Mouse (Mus musculus): ENCODE measurements at regions not wholly inside any gene's neighbourhood (a gene's known extent, or its start where the extent isn't known, plus 50 kb on each side); places are given as distances from the start of the nearest gene placed in this dataset.

- ATAC-seq: no peak
- no peaks in the 10 kb centered on the region for H3K36me3 ChIP-seq
- H3K4me3 ChIP-seq (replicated peaks): no peak overlapping the region
- 77% methylated on average over 17 of the region's 17 CpGs for WGBS
- no peaks in the 10 kb centered on the region for H3K27me3 ChIP-seq (replicated peaks)
- H3K9me3 ChIP-seq: no peaks in the 10 kb centered on the region
- no peaks in the 10 kb centered on the region for H3K4me1 ChIP-seq (replicated peaks)
- H3K27ac ChIP-seq: no peak overlapping the region
- no peak overlapping the region for H3K9ac ChIP-seq
- H3K4me2 ChIP-seq (replicated peaks): no peak overlapping the region
These were observed 137.7 kb downstream of the Ipmk start for GRCm38 (mm10) chr10:71485063-71485762.

GRCm38 (mm10) chr10:71489791-71490190, 142.2 kb downstream of the Ipmk start:
- ATAC-seq: no peak
- no peak overlapping the region for H3K9ac ChIP-seq
- H3K36me3 ChIP-seq: no peaks in the 10 kb centered on the region
- no peak overlapping the region for H3K4me2 ChIP-seq (replicated peaks)
- H3K4me1 ChIP-seq (replicated peaks): no peaks in the 10 kb centered on the region
- 84% methylated on average over 7 of the region's 7 CpGs for WGBS
- no peak overlapping the region for H3K27ac ChIP-seq
- no peak overlapping the region for H3K4me3 ChIP-seq (replicated peaks)
- no peaks in the 10 kb centered on the region for H3K27me3 ChIP-seq (replicated peaks)
- H3K9me3 ChIP-seq: no peaks in the 10 kb centered on the region

GRCm38 (mm10) chr10:71502096-71502495, 154.5 kb downstream of the Ipmk start:
- Histone ChIP-seq H3K4me2 (replicated peaks) (no peak overlapping the region), H3K27me3 (replicated peaks) (no peaks in the 10 kb centered on the region), H3K9ac (no peak overlapping the region), H3K9me3 (no peaks in the 10 kb centered on the region), H3K36me3 (no peaks in the 10 kb centered on the region), H3K27ac (no peak overlapping the region), H3K4me3 (replicated peaks) (no peak overlapping the region), H3K4me1 (replicated peaks) (no peaks in the 10 kb centered on the region)
- ATAC-seq: no peak
- WGBS: 26% methylated on average over 4 of the region's 5 CpGs

- no peaks in the 10 kb centered on the region for H3K36me3 ChIP-seq
- WGBS: 81% methylated on average over 1 of the region's 1 CpGs
These were observed 156.7 kb downstream of the Ipmk start for GRCm38 (mm10) chr10:71504219-71504618.

GRCm38 (mm10) chr10:71525290-71525689, 177.7 kb downstream of the Ipmk start:
- no peak for ATAC-seq
- Histone ChIP-seq H3K27me3 (replicated peaks) (no peaks in the 10 kb centered on the region), H3K4me1 (replicated peaks) (no peaks in the 10 kb centered on the region), H3K36me3 (no peaks in the 10 kb centered on the region), H3K27ac (no peak overlapping the region), H3K4me2 (replicated peaks) (no peak overlapping the region), H3K9ac (no peak overlapping the region), H3K4me3 (replicated peaks) (no peak overlapping the region), H3K9me3 (no peaks in the 10 kb centered on the region)
- 74% methylated on average over 2 of the region's 2 CpGs for WGBS

More at GRCm38 (mm10) chr10:71504219-71504618, 156.7 kb downstream of the Ipmk start:
- Histone ChIP-seq H3K9me3 (no peaks in the 10 kb centered on the region), H3K27ac (no peak overlapping the region), H3K4me2 (replicated peaks) (no peak overlapping the region), H3K9ac (no peak overlapping the region), H3K27me3 (replicated peaks) (no peaks in the 10 kb centered on the region), H3K4me3 (replicated peaks) (no peak overlapping the region), H3K4me1 (replicated peaks) (no peaks in the 10 kb centered on the region)
- no peak for ATAC-seq

- 96% methylated on average over 2 of the region's 2 CpGs for WGBS
- no peaks in the 10 kb centered on the region for H3K4me1 ChIP-seq (replicated peaks)
- H3K9ac ChIP-seq: no peak overlapping the region
- no peaks in the 10 kb centered on the region for H3K27me3 ChIP-seq (replicated peaks)
- H3K27ac ChIP-seq: no peak overlapping the region
- no peak overlapping the region for H3K4me2 ChIP-seq (replicated peaks)
- no peak for ATAC-seq
- no peak overlapping the region for H3K4me3 ChIP-seq (replicated peaks)
- H3K9me3 ChIP-seq: no peaks in the 10 kb centered on the region
- H3K36me3 ChIP-seq: no peaks in the 10 kb centered on the region
These were observed 186.2 kb downstream of the Ipmk start for GRCm38 (mm10) chr10:71533759-71534158.

- no peak for ATAC-seq
These were observed 197.9 kb downstream of the Ipmk start for GRCm38 (mm10) chr10:71545489-71545888.

GRCm38 (mm10) chr10:71546507-71546906, 198.9 kb downstream of the Ipmk start:
- Histone ChIP-seq H3K4me1 (replicated peaks) (no peaks in the 10 kb centered on the region), H3K27me3 (replicated peaks) (no peaks in the 10 kb centered on the region), H3K4me2 (replicated peaks) (no peak overlapping the region), H3K9ac (no peak overlapping the region), H3K9me3 (no peaks in the 10 kb centered on the region), H3K36me3 (no peaks in the 10 kb centered on the region), H3K4me3 (replicated peaks) (no peak overlapping the region), H3K27ac (no peak overlapping the region)
- WGBS: 80% methylated on average over 7 of the region's 7 CpGs
- ATAC-seq: no peak

More at GRCm38 (mm10) chr10:71545489-71545888, 197.9 kb downstream of the Ipmk start:
- Histone ChIP-seq H3K27ac (no peak overlapping the region), H3K36me3 (no peaks in the 10 kb centered on the region), H3K9me3 (no peaks in the 10 kb centered on the region), H3K4me3 (replicated peaks) (no peak overlapping the region), H3K4me2 (replicated peaks) (no peak overlapping the region), H3K27me3 (replicated peaks) (no peaks in the 10 kb centered on the region), H3K4me1 (replicated peaks) (no peaks in the 10 kb centered on the region), H3K9ac (no peak overlapping the region)
- WGBS: 81% methylated on average over 7 of the region's 7 CpGs

GRCm38 (mm10) chr10:71583716-71584115, 236.2 kb downstream of the Ipmk start:
- no peak overlapping the region for H3K4me2 ChIP-seq (replicated peaks)
- H3K27me3 ChIP-seq (replicated peaks): no peaks in the 10 kb centered on the region
- H3K4me3 ChIP-seq (replicated peaks): no peak overlapping the region
- WGBS: 87% methylated on average over 10 of the region's 10 CpGs
- no peak overlapping the region for H3K27ac ChIP-seq
- ATAC-seq: no peak
- no peaks in the 10 kb centered on the region for H3K4me1 ChIP-seq (replicated peaks)
- no peaks in the 10 kb centered on the region for H3K9me3 ChIP-seq
- no peaks in the 10 kb centered on the region for H3K36me3 ChIP-seq
- H3K9ac ChIP-seq: no peak overlapping the region

GRCm38 (mm10) chr10:71598515-71598914, 251.0 kb downstream of the Ipmk start:
- Histone ChIP-seq H3K36me3 (no peaks in the 10 kb centered on the region), H3K4me1 (replicated peaks) (no peaks in the 10 kb centered on the region), H3K9me3 (no peaks in the 10 kb centered on the region), H3K4me2 (replicated peaks) (no peak overlapping the region), H3K27me3 (replicated peaks) (no peaks in the 10 kb centered on the region), H3K27ac (no peak overlapping the region), H3K9ac (no peak overlapping the region), H3K4me3 (replicated peaks) (no peak overlapping the region)
- no peak for ATAC-seq
- WGBS: 91% methylated on average over 6 of the region's 6 CpGs

- no peak overlapping the region for H3K4me2 ChIP-seq (replicated peaks)
- no peaks in the 10 kb centered on the region for H3K4me1 ChIP-seq (replicated peaks)
- H3K36me3 ChIP-seq: no peaks in the 10 kb centered on the region
- no peak overlapping the region for H3K9ac ChIP-seq
- no peak overlapping the region for H3K4me3 ChIP-seq (replicated peaks)
- ATAC-seq: no peak
- H3K27ac ChIP-seq: no peak overlapping the region
- no peaks in the 10 kb centered on the region for H3K9me3 ChIP-seq
- H3K27me3 ChIP-seq (replicated peaks): no peaks in the 10 kb centered on the region
- WGBS: 90% methylated on average over 4 of the region's 4 CpGs
These were observed 266.2 kb downstream of the Ipmk start for GRCm38 (mm10) chr10:71613736-71614135.

- Histone ChIP-seq H3K27me3 (replicated peaks) (no peaks in the 10 kb centered on the region), H3K9me3 (no peaks in the 10 kb centered on the region), H3K4me1 (replicated peaks) (no peaks in the 10 kb centered on the region), H3K4me2 (replicated peaks) (no peak overlapping the region), H3K9ac (no peak overlapping the region), H3K36me3 (no peaks in the 10 kb centered on the region), H3K4me3 (replicated peaks) (no peak overlapping the region), H3K27ac (no peak overlapping the region)
- 88% methylated on average over 4 of the region's 4 CpGs for WGBS
- no peak for ATAC-seq
These were observed 269.6 kb downstream of the Ipmk start for GRCm38 (mm10) chr10:71617156-71617555.

- H3K4me1 ChIP-seq (replicated peaks): no peaks in the 10 kb centered on the region
- ATAC-seq: no peak
- no peaks in the 10 kb centered on the region for H3K9me3 ChIP-seq
- H3K4me2 ChIP-seq (replicated peaks): no peak overlapping the region
- no peak overlapping the region for H3K9ac ChIP-seq
- H3K27ac ChIP-seq: no peak overlapping the region
- no peak overlapping the region for H3K4me3 ChIP-seq (replicated peaks)
- no peaks in the 10 kb centered on the region for H3K36me3 ChIP-seq
- no peaks in the 10 kb centered on the region for H3K27me3 ChIP-seq (replicated peaks)
- WGBS: 63% methylated on average over 3 of the region's 3 CpGs
These were observed 298.5 kb downstream of the Ipmk start for GRCm38 (mm10) chr10:71646071-71646470.
